Mouse (Mus musculus) testis, adult 2 months (tissue): ENCODE measurements around the gene Tmem108. TPM values are rescaled to one million over a fixed set of nuclear protein-coding genes. Genes with fewer than 3 reads are reported as not detected.
"Not testable (repeated sequence)": the region's sequence is repeated elsewhere in the genome, so short reads cannot be mapped to it uniquely, and the experiment has no call there.

ENCODE experiments used
- H3K27ac ChIP-seq: fragments of 200-500 bp; 2 replicates; pipeline ENCODE4 v1.5.1; 2012; ENCODE audit warnings: low read depth, low read length; ENCODE audit not compliant: control insufficient read depth, insufficient read depth
- H3K27me3 ChIP-seq: fragments of 200-500 bp; 2 replicates; pipeline ENCODE4 v1.6.1; 2012; ENCODE audit warnings: mild to moderate bottlenecking, low read length, moderate library complexity; ENCODE audit not compliant: control insufficient read depth, insufficient read depth
- H3K36me3 ChIP-seq: fragments of 200-500 bp; 2 replicates; pipeline ENCODE4 v1.6.1; 2012; ENCODE audit warnings: mild to moderate bottlenecking, low read length; ENCODE audit not compliant: control insufficient read depth, insufficient read depth
- H3K4me1 ChIP-seq: fragments of 200-500 bp; 2 replicates; pipeline ENCODE4 v1.6.1; 2012; ENCODE audit warnings: low read length; ENCODE audit not compliant: control insufficient read depth, insufficient read depth
- H3K4me3 ChIP-seq: fragments of 200-500 bp; 2 replicates; pipeline ENCODE4 v1.5.1; 2012; ENCODE audit warnings: low read depth, mild to moderate bottlenecking, low read length, moderate library complexity, mixed read lengths; ENCODE audit not compliant: control insufficient read depth
- CTCF ChIP-seq: fragments of 200-500 bp; IDR thresholded peaks from 2 replicates; pipeline ENCODE4 v1.5.1; 2012; ENCODE audit warnings: low read depth, mild to moderate bottlenecking, inconsistent platforms, low read length, moderate library complexity; ENCODE audit not compliant: control insufficient read depth, insufficient read depth, insufficient replicate concordance
- POLR2A ChIP-seq: fragments of 200-500 bp; IDR thresholded peaks from 2 replicates; pipeline ENCODE4 v1.6.1; 2012; ENCODE audit warnings: low read depth, mild to moderate bottlenecking, inconsistent platforms, low read length, moderate library complexity; ENCODE audit not compliant: control insufficient read depth
- polyA plus RNA-seq: library from polyadenylated mRNA; depleted of rRNA; stranded (reverse); fragments of >200 nt; gene quantifications from 2 replicates; pipeline ENCODE4 v1.2.3, GENCODE M21; 2012

Gene Tmem108
- polyA plus RNA-seq, 1 experiment = 4.7 TPM

GRCm38 (mm10) chr9:103679234-103679633 is 82.4 kb downstream of the Tmem108 start:
- Histone ChIP-seq H3K27ac (no peak overlapping the region), H3K4me3 (no peak overlapping the region), H3K27me3 (no peaks in the 10 kb centered on the region), H3K4me1 (no peaks in the 10 kb centered on the region), H3K36me3 (no peaks in the 10 kb centered on the region)
- TF ChIP-seq POLR2A = no peak
- TF ChIP-seq CTCF = no peak

- Histone ChIP-seq H3K27ac (no peak overlapping the region), H3K36me3 (no peaks in the 10 kb centered on the region), H3K4me1 (no peaks in the 10 kb centered on the region), H3K27me3 (no peaks in the 10 kb centered on the region), H3K4me3 (no peak overlapping the region)
- TF ChIP-seq CTCF (no peak), POLR2A (no peak)
Observed at GRCm38 (mm10) chr9:103678531-103679060, 83.0 kb downstream of the Tmem108 start.

- no peaks in the 10 kb centered on the region for H3K27me3 ChIP-seq
- no peaks in the 10 kb centered on the region for H3K4me1 ChIP-seq
- no peaks in the 10 kb centered on the region for H3K36me3 ChIP-seq
- no peak overlapping the region for H3K4me3 ChIP-seq
- no peak overlapping the region for H3K27ac ChIP-seq
- TF ChIP-seq POLR2A (no peak), CTCF (no peak)
Observed at GRCm38 (mm10) chr9:103677811-103678210, 83.8 kb downstream of the Tmem108 start.

GRCm38 (mm10) chr9:103675721-103676480 is 85.7 kb downstream of the Tmem108 start:
- H3K4me3 ChIP-seq = no peak overlapping the region
- H3K27ac ChIP-seq = no peak overlapping the region
- TF ChIP-seq POLR2A = no peak
- TF ChIP-seq CTCF = no peak
- no peaks in the 10 kb centered on the region for H3K36me3 ChIP-seq
- H3K4me1 ChIP-seq = no peaks in the 10 kb centered on the region
- no peaks in the 10 kb centered on the region for H3K27me3 ChIP-seq

- TF ChIP-seq POLR2A (no peak), CTCF (no peak)
- H3K36me3 ChIP-seq = no peaks in the 10 kb centered on the region
- H3K27me3 ChIP-seq = no peaks in the 10 kb centered on the region
- no peak overlapping the region for H3K27ac ChIP-seq
- no peak overlapping the region for H3K4me3 ChIP-seq
- no peaks in the 10 kb centered on the region for H3K4me1 ChIP-seq
Observed at GRCm38 (mm10) chr9:103672881-103673280, 88.8 kb downstream of the Tmem108 start.

GRCm38 (mm10) chr9:103670592-103671113 is 91.0 kb downstream of the Tmem108 start:
- H3K4me1 ChIP-seq, H3K27ac ChIP-seq, H3K27me3 ChIP-seq, H3K36me3 ChIP-seq, H3K4me3 ChIP-seq: not testable (repeated sequence)

- Histone ChIP-seq H3K27me3 (no peaks in the 10 kb centered on the region), H3K4me1 (no peaks in the 10 kb centered on the region), H3K4me3 (no peak overlapping the region), H3K36me3 (no peaks in the 10 kb centered on the region), H3K27ac (no peak overlapping the region)
- no peak for TF ChIP-seq POLR2A
- TF ChIP-seq CTCF = no peak
Observed at GRCm38 (mm10) chr9:103668830-103669229, 92.8 kb downstream of the Tmem108 start.

- no peak for TF ChIP-seq CTCF
- TF ChIP-seq POLR2A = no peak
- H3K4me1 ChIP-seq = no peaks in the 10 kb centered on the region
- no peaks in the 10 kb centered on the region for H3K27me3 ChIP-seq
- no peak overlapping the region for H3K27ac ChIP-seq
- no peaks in the 10 kb centered on the region for H3K36me3 ChIP-seq
- no peak overlapping the region for H3K4me3 ChIP-seq
Observed at GRCm38 (mm10) chr9:103665817-103666216, 95.8 kb downstream of the Tmem108 start.
